Mouse (Mus musculus): Measurements from ENCODE around the gene Idh1. TPM values are rescaled to one million over a fixed set of nuclear protein-coding genes. Genes with fewer than 3 reads are reported as not detected.

Gene Idh1
- polyA plus RNA-seq, 1 experiment from 2014 or later: 56.0 TPM

- no peaks in the 10 kb centered on the region for H3K27me3 ChIP-seq
- peaks cover 12% of the 10 kb centered on the region for H3K4me1 ChIP-seq (replicated peaks)
- no peak overlapping the region for H3K9ac ChIP-seq
- H3K4me2 ChIP-seq: no peak overlapping the region
- H3K27ac ChIP-seq: no peak overlapping the region
- no peaks in the 10 kb centered on the region for H3K9me3 ChIP-seq (replicated peaks)
- peaks cover 13% of the 10 kb centered on the region for H3K36me3 ChIP-seq
- H3K4me3 ChIP-seq: no peak overlapping the region
- no peak for ATAC-seq (replicated peaks; ENCODE audit: insufficient number of reproducible peaks, insufficient read depth, low FRiP score, low read depth)
- 69% methylated on average over 4 of the region's 4 CpGs for WGBS
Observed at GRCm38 (mm10) chr1:65176171-65176570, 10.1 kb downstream of the Idh1 start.

- Histone ChIP-seq H3K27me3 (no peaks in the 10 kb centered on the region), H3K27ac (no peak overlapping the region), H3K9me3 (replicated peaks) (no peaks in the 10 kb centered on the region), H3K4me2 (no peak overlapping the region), H3K9ac (no peak overlapping the region), H3K4me1 (replicated peaks) (peaks cover 12% of the 10 kb centered on the region), H3K4me3 (no peak overlapping the region), H3K36me3 (peaks cover 34% of the 10 kb centered on the region)
- no peak for ATAC-seq (replicated peaks; ENCODE audit: insufficient number of reproducible peaks, insufficient read depth, low FRiP score, low read depth)
- 100% methylated on average over 2 of the region's 2 CpGs for WGBS
Observed at GRCm38 (mm10) chr1:65173716-65174115, 12.6 kb downstream of the Idh1 start.

- 89% methylated on average over 4 of the region's 4 CpGs for WGBS
- Histone ChIP-seq H3K36me3 (peaks cover 52% of the 10 kb centered on the region), H3K27ac (no peak overlapping the region), H3K27me3 (no peaks in the 10 kb centered on the region), H3K9ac (no peak overlapping the region), H3K9me3 (replicated peaks) (no peaks in the 10 kb centered on the region), H3K4me2 (no peak overlapping the region), H3K4me1 (replicated peaks) (peaks cover 4% of the 10 kb centered on the region), H3K4me3 (no peak overlapping the region)
- no peak for ATAC-seq (replicated peaks; ENCODE audit: insufficient number of reproducible peaks, insufficient read depth, low FRiP score, low read depth)
Observed at GRCm38 (mm10) chr1:65171579-65171978, 14.7 kb downstream of the Idh1 start.

- Histone ChIP-seq H3K4me3 (no peak overlapping the region), H3K9me3 (replicated peaks) (no peaks in the 10 kb centered on the region), H3K36me3 (peaks cover 62% of the 10 kb centered on the region), H3K27me3 (no peaks in the 10 kb centered on the region), H3K27ac (no peak overlapping the region), H3K4me2 (no peak overlapping the region), H3K4me1 (replicated peaks) (no peaks in the 10 kb centered on the region), H3K9ac (no peak overlapping the region)
- ATAC-seq (replicated peaks; ENCODE audit: insufficient number of reproducible peaks, insufficient read depth, low FRiP score, low read depth): no peak
- WGBS: 81% methylated on average over 5 of the region's 5 CpGs
Observed at GRCm38 (mm10) chr1:65169947-65170346, 16.4 kb downstream of the Idh1 start.

GRCm38 (mm10) chr1:65169536-65169935 is 16.8 kb downstream of the Idh1 start:
- Histone ChIP-seq H3K4me2 (no peak overlapping the region), H3K4me3 (no peak overlapping the region), H3K9ac (no peak overlapping the region), H3K36me3 (peaks cover 66% of the 10 kb centered on the region), H3K9me3 (replicated peaks) (no peaks in the 10 kb centered on the region), H3K4me1 (replicated peaks) (no peaks in the 10 kb centered on the region), H3K27ac (no peak overlapping the region), H3K27me3 (no peaks in the 10 kb centered on the region)
- no peak for ATAC-seq (replicated peaks; ENCODE audit: insufficient number of reproducible peaks, insufficient read depth, low FRiP score, low read depth)
- 92% methylated on average over 7 of the region's 7 CpGs for WGBS

- WGBS: 91% methylated on average over 1 of the region's 1 CpGs
- Histone ChIP-seq H3K27ac (no peak overlapping the region), H3K9me3 (replicated peaks) (no peaks in the 10 kb centered on the region), H3K9ac (no peak overlapping the region), H3K36me3 (peaks cover 73% of the 10 kb centered on the region), H3K4me1 (replicated peaks) (no peaks in the 10 kb centered on the region), H3K4me3 (no peak overlapping the region), H3K27me3 (no peaks in the 10 kb centered on the region), H3K4me2 (no peak overlapping the region)
- ATAC-seq (replicated peaks; ENCODE audit: insufficient number of reproducible peaks, insufficient read depth, low FRiP score, low read depth): no peak
Observed at GRCm38 (mm10) chr1:65167496-65167895, 18.8 kb downstream of the Idh1 start.

GRCm38 (mm10) chr1:65162210-65162609 is 24.1 kb downstream of the Idh1 start:
- Histone ChIP-seq H3K4me3 (no peak overlapping the region), H3K4me2 (no peak overlapping the region), H3K9ac (no peak overlapping the region), H3K4me1 (replicated peaks) (no peaks in the 10 kb centered on the region), H3K27me3 (no peaks in the 10 kb centered on the region), H3K27ac (no peak overlapping the region), H3K36me3 (peaks cover 78% of the 10 kb centered on the region), H3K9me3 (replicated peaks) (no peaks in the 10 kb centered on the region)
- ATAC-seq (replicated peaks; ENCODE audit: insufficient number of reproducible peaks, insufficient read depth, low FRiP score, low read depth): no peak
- 100% methylated on average over 1 of the region's 1 CpGs for WGBS

- ATAC-seq (replicated peaks; ENCODE audit: insufficient number of reproducible peaks, insufficient read depth, low FRiP score, low read depth): no peak
- no peak overlapping the region for H3K9ac ChIP-seq
- H3K27me3 ChIP-seq: no peaks in the 10 kb centered on the region
- H3K4me3 ChIP-seq: no peak overlapping the region
- H3K4me1 ChIP-seq (replicated peaks): no peaks in the 10 kb centered on the region
- WGBS: 79% methylated on average over 5 of the region's 5 CpGs
- H3K27ac ChIP-seq: no peak overlapping the region
- no peak overlapping the region for H3K4me2 ChIP-seq
- H3K36me3 ChIP-seq: peaks cover 30% of the 10 kb centered on the region
- no peaks in the 10 kb centered on the region for H3K9me3 ChIP-seq (replicated peaks)
Observed at GRCm38 (mm10) chr1:65156111-65156510, 30.2 kb downstream of the Idh1 start.

GRCm38 (mm10) chr1:65154814-65155213 is 31.5 kb downstream of the Idh1 start:
- Histone ChIP-seq H3K27ac (no peak overlapping the region), H3K9ac (no peak overlapping the region), H3K4me1 (replicated peaks) (no peaks in the 10 kb centered on the region), H3K36me3 (peaks cover 18% of the 10 kb centered on the region), H3K4me2 (no peak overlapping the region), H3K9me3 (replicated peaks) (no peaks in the 10 kb centered on the region), H3K4me3 (no peak overlapping the region), H3K27me3 (no peaks in the 10 kb centered on the region)
- no peak for ATAC-seq (replicated peaks; ENCODE audit: insufficient number of reproducible peaks, insufficient read depth, low FRiP score, low read depth)

- no peak overlapping the region for H3K9ac ChIP-seq
- no peaks in the 10 kb centered on the region for H3K36me3 ChIP-seq
- ATAC-seq (replicated peaks; ENCODE audit: insufficient number of reproducible peaks, insufficient read depth, low FRiP score, low read depth): no peak
- H3K4me2 ChIP-seq: no peak overlapping the region
- no peak overlapping the region for H3K4me3 ChIP-seq
- 72% methylated on average over 3 of the region's 3 CpGs for WGBS
- H3K4me1 ChIP-seq (replicated peaks): no peaks in the 10 kb centered on the region
- no peaks in the 10 kb centered on the region for H3K9me3 ChIP-seq (replicated peaks)
- H3K27ac ChIP-seq: no peak overlapping the region
- no peaks in the 10 kb centered on the region for H3K27me3 ChIP-seq
Observed at GRCm38 (mm10) chr1:65147971-65148370, 38.3 kb downstream of the Idh1 start.

GRCm38 (mm10) chr1:65147326-65147725 is 39.0 kb downstream of the Idh1 start:
- 80% methylated on average over 5 of the region's 5 CpGs for WGBS
- no peak overlapping the region for H3K9ac ChIP-seq
- no peak for ATAC-seq (replicated peaks; ENCODE audit: insufficient number of reproducible peaks, insufficient read depth, low FRiP score, low read depth)
- no peak overlapping the region for H3K4me2 ChIP-seq
- H3K36me3 ChIP-seq: no peaks in the 10 kb centered on the region
- no peak overlapping the region for H3K27ac ChIP-seq
- no peaks in the 10 kb centered on the region for H3K27me3 ChIP-seq
- no peaks in the 10 kb centered on the region for H3K4me1 ChIP-seq (replicated peaks)
- no peaks in the 10 kb centered on the region for H3K9me3 ChIP-seq (replicated peaks)
- no peak overlapping the region for H3K4me3 ChIP-seq

GRCm38 (mm10) chr1:65146601-65147000 is 39.7 kb downstream of the Idh1 start:
- WGBS: 33% methylated on average over 2 of the region's 2 CpGs
- H3K36me3 ChIP-seq: no peaks in the 10 kb centered on the region
- H3K27ac ChIP-seq: no peak overlapping the region
- H3K9me3 ChIP-seq (replicated peaks): no peaks in the 10 kb centered on the region
- no peak for ATAC-seq (replicated peaks; ENCODE audit: insufficient number of reproducible peaks, insufficient read depth, low FRiP score, low read depth)
- H3K4me1 ChIP-seq (replicated peaks): no peaks in the 10 kb centered on the region
- no peaks in the 10 kb centered on the region for H3K27me3 ChIP-seq
- H3K4me2 ChIP-seq: no peak overlapping the region
- no peak overlapping the region for H3K9ac ChIP-seq
- H3K4me3 ChIP-seq: no peak overlapping the region

Measured in heart, embryonic 15.5 days (tissue).